Mouse (Mus musculus): ENCODE data around the gene Olfr1254.

Olfr1254 gene

DNA sequence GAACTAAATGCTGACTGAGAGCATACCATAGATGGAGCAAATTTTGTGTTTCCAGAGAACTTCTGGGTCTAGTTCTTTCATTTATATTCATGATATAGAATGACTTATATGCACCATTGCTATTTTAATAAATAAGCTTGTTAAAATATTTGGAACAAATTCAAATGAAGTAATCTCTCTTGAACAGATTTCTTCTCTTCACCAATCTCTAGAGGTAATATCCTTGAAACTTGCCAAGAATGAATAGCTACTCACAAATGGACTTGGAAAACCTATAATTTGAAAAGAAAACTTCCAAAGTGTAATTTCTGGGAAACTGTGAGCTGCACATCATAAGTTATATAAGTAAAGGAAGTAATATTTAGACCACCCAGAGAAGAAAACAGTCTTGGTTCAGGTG, at the start of gene Olfr1254:
Gene Olfr1254 (minus strand): TSS at position 101 of the 400 bp plus-strand sequence.
- no peak for DNase-seq

DNA sequence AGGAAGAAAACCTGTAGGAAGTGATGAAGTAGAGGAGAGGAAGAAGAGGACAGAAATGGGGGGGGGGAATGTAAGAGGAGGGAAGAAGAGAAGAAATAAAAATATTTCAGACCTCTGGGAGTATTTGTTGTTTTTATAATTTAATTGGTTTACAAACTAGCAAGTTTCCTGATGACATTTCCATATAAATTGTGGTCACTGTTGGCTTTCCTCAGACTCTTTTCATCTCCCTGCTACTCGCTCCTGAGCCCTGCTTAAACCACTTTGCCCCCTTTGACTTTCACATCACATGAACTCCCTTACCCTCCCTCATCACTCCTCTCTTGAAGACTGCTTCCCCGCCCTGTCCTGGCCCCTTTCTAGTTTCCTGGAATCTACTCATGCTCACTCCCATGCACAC, 48.0 kb upstream of the Olfr1254 start, which contains the start of gene Olfr1256:
Gene Olfr1256 (minus strand): TSS at position 101 of the 400 bp plus-strand sequence.
- no peak for DNase-seq

DNA sequence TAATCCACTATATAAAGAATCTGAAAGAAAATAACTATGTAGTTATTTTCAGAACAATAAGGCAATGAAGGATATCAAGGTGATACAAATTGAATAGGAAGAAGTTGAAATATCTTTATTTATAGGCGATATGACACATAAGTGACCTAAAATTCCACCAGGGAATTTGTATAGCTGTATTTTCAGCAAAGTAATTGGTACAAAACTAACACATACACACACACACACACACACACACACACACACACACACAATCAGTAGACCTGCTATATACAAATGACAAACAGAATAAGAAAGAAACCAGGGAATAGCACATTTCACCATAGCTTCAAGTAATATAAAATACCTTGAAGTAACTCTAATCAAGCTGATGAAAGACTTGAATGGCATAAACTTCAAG, 26.8 kb upstream of the Olfr1254 start:
- DNase-seq, result no peak

DNA sequence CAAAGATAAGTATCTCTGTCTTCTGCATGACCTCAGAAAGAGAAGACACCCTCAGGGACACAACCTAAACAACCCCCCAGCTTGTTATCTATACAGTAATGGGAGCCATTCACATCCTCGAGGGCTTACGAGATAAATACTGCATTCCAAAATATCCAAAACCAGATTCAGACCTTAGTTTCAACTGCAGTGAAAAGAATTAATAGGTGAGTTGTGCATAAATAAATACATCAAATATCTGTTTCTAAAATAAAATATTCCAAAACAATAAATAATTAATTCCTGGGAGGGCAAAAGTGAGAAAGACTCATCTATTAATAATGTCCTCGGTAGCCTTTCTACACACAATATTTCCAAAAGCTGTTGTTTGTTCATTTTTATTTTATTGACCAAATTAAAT, 18.3 kb upstream of the Olfr1254 start, which contains the start of gene Olfr1255:
Gene Olfr1255 (plus strand): TSS at position 301 of the 400 bp plus-strand sequence.
- DNase-seq, result no peak

DNA sequence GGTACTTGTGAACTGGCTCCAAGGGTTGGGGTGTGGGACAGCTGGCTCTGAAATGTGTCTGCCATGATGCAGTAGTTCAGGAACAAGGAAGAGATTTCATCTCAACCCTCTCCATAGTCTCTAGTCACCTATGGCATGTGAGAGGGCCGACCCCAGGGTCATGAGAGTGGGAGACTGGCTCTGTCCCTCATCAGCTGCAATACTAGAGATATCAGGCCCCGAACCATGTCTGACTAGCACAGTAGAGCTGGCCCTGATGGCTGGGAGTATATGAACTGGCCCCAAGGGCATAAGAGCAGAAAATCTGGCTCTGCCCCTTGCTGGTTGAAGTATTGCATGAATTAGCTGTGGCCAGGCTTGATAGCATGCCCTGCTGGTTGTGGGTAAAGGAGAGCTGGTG, 17.3 kb upstream of the Olfr1254 start:
- DNase-seq, result no peak

DNA sequence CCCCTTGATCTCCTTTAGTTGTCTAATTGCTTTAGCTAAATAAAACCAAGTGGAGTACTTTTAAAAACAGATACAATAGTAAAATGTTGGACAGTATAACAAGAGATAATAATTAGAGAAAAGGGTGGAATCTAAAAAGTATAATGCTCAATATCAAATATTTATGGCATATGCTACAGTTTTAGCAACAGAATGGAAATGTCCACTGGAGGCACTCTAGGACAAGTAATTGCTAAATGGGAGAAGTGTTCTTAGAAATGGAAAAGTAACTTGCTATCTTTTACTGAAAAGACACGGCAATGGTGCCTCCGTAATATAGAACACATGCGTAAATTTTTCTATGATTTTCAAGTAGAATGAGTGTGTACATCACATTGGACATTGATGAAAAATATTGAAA, 6.2 kb upstream of the Olfr1254 start:
- no peak for DNase-seq

DNA sequence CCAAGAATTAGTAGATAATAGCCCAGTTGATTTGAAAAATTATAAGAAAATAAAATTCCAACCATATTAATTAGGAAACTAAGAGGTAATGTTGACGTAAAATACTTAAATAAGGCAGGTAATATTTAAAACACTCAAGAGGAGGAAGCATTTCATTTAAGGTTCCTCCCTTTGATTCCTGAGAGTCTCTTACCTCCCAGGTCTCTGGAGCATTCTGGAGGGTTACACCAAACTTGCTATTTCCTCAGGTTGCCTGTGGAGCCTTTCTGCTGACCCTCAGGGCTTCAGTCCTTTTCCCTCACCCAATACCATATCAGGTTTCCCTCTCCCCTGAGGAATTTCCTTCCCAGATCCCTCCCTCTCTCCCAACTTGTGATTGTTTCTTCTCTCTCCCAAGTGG, 36.4 kb downstream of the Olfr1254 start, which contains the start of gene Olfr1253:
Gene Olfr1253 (minus strand): TSS at position 101 of the 400 bp plus-strand sequence.
- no peak for DNase-seq
